Mouse (Mus musculus): Measurements from ENCODE around the gene AB124611.

- TF ChIP-seq CTCF (IDR thresholded peaks at IDR 0.05; ENCODE audit: low read depth, low read length) (no peak), POLR2A (IDR thresholded peaks at IDR 0.05; ENCODE audit: extremely low read depth, insufficient read depth, low read length) (no peak)
Observed at GRCm38 (mm10) chr9:21557556-21557955, 31.6 kb downstream of the AB124611 start.

All from liver, adult 2 months (tissue).